Mouse (Mus musculus): ENCODE data around the gene Fam219a. TPM values are rescaled to one million over a fixed set of nuclear protein-coding genes. Genes with fewer than 3 reads are reported as not detected.

Fam219a gene
- total and polyA plus RNA-seq, 3 experiments = 13.4 to 15.8 (median 14.4) TPM

- H3K4me1 ChIP-seq (ENCODE audit: control insufficient read depth, insufficient read depth, low read length) = no peaks in the 10 kb centered on the region
- H3K27me3 ChIP-seq (ENCODE audit: control insufficient read depth, insufficient read depth, low read length) = peaks cover 10% of the 10 kb centered on the region
- no peaks in the 10 kb centered on the region for H3K36me3 ChIP-seq (ENCODE audit: control insufficient read depth, insufficient read depth, low read length)
- no peak overlapping the region for H3K27ac ChIP-seq
- H3K4me3 ChIP-seq = no peak overlapping the region
- DNase-seq = no peak
- no peaks in the 10 kb centered on the region for H3K79me2 ChIP-seq (replicated peaks; ENCODE audit: control insufficient read depth, insufficient read depth, low read length)
- TF ChIP-seq POLR2A (IDR thresholded peaks at IDR 0.05; ENCODE audit: insufficient read depth, low read depth, low read length) = no peak
- TF ChIP-seq EP300 (IDR thresholded peaks at IDR 0.05; ENCODE audit: insufficient read depth, low read depth, low read length) = no peak
- TF ChIP-seq CTCF (IDR thresholded peaks at IDR 0.05) = no peak
- WGBS = 81% methylated on average over 3 of the region's 3 CpGs
- no peak overlapping the region for H3K9ac ChIP-seq (ENCODE audit: low read depth, low read length)
- intact Hi-C loops (cut with DNase I) = no loop called here
Measured at GRCm38 (mm10) chr4:41493464-41494116, 75.7 kb downstream of the Fam219a start.

DNA sequence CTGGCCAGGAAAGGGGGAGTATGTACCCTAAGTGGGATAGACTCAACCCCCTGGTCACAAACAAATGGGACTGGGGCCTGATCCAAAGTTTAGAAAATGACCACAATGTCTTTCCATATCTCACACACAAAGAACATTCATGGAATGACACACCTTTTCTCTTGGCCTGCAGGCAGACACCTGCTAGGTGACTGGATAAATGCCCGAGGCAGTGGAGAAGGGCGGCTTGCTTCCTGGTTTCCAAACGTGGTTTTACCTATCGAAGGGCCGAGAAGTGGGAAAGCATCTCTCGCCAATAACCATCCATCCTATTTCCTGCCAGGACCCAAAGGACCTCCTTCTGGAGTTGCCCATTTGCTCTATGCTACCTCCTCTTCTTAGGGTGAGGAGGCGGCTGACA is 76.4 kb downstream of the Fam219a start:
- 80% methylated on average over 7 of the region's 7 CpGs for WGBS
- Histone ChIP-seq H3K9ac (ENCODE audit: low read depth, low read length) (no peak overlapping the region), H3K4me3 (no peak overlapping the region), H3K27ac (no peak overlapping the region), H3K36me3 (ENCODE audit: control insufficient read depth, insufficient read depth, low read length) (no peaks in the 10 kb centered on the region), H3K79me2 (replicated peaks; ENCODE audit: control insufficient read depth, insufficient read depth, low read length) (no peaks in the 10 kb centered on the region), H3K27me3 (ENCODE audit: control insufficient read depth, insufficient read depth, low read length) (peaks cover 6% of the 10 kb centered on the region), H3K4me1 (ENCODE audit: control insufficient read depth, insufficient read depth, low read length) (no peaks in the 10 kb centered on the region)
- intact Hi-C loops (cut with DNase I) = no loop called here
- TF ChIP-seq CTCF (IDR thresholded peaks at IDR 0.05) (no peak), EP300 (IDR thresholded peaks at IDR 0.05; ENCODE audit: insufficient read depth, low read depth, low read length) (no peak), POLR2A (IDR thresholded peaks at IDR 0.05; ENCODE audit: insufficient read depth, low read depth, low read length) (no peak)
- DNase-seq = no peak

DNA sequence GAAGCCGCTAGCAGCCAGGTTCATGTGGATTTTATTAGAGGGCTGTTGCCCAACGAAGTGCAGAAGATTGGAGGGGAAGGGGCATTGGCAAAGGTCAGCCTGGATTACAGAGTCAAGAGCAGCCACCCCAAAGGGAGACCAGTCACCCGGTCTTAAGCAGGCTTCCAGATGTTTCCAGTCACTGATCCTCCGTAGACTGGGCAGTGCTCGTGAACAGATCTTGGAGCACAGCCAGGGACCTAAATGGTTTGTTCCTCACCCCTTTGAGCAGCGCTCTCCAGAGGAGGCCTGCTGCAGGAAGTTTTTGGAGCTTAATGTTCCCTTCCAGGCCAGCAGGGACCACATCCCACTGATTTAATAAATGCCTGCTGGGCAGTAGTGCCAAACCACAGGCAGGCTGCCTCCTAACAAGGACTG is 87.7 kb downstream of the Fam219a start:
- 32% methylated on average over 6 of the region's 6 CpGs for WGBS
- TF ChIP-seq CTCF (IDR thresholded peaks at IDR 0.05) (no peak), EP300 (IDR thresholded peaks at IDR 0.05; ENCODE audit: insufficient read depth, low read depth, low read length) (peak; percentile 53; the same call in 1 of the 2 replicates), POLR2A (IDR thresholded peaks at IDR 0.05; ENCODE audit: insufficient read depth, low read depth, low read length) (no peak)
- no peaks in the 10 kb centered on the region for H3K79me2 ChIP-seq (replicated peaks; ENCODE audit: control insufficient read depth, insufficient read depth, low read length)
- H3K9ac ChIP-seq (ENCODE audit: low read depth, low read length) = no peak overlapping the region
- peaks cover 3% of the 10 kb centered on the region; the same call in 1 of the 2 replicates for H3K4me1 ChIP-seq (ENCODE audit: control insufficient read depth, insufficient read depth, low read length)
- intact Hi-C loops (cut with DNase I) = no loop called here
- no peaks in the 10 kb centered on the region for H3K27me3 ChIP-seq (ENCODE audit: control insufficient read depth, insufficient read depth, low read length)
- no peaks in the 10 kb centered on the region for H3K36me3 ChIP-seq (ENCODE audit: control insufficient read depth, insufficient read depth, low read length)
- no peak overlapping the region for H3K4me3 ChIP-seq
- H3K27ac ChIP-seq = peak overlapping the region; percentile 31
- DNase-seq = peak; percentile 64 to 82

DNA sequence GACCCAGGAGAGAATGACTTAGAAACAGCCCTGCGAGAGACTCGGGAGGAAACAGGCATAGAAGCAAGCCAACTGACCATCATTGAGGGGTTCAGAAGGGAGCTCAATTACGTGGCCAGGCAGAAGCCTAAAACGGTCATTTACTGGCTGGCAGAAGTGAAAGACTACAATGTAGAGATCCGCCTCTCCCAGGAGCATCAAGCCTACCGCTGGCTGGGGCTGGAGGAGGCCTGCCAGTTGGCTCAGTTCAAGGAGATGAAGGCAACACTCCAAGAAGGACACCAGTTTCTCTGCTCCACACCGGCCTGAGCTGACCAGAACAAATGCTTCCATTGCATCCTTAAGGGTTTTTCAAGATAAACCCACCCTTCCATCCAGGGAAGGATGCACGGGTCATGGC is 89.1 kb downstream of the Fam219a start:
- WGBS = 65% methylated on average over 8 of the region's 8 CpGs
- DNase-seq = peak; percentile 79 to 84
- Histone ChIP-seq H3K27me3 (ENCODE audit: control insufficient read depth, insufficient read depth, low read length) (no peaks in the 10 kb centered on the region), H3K79me2 (replicated peaks; ENCODE audit: control insufficient read depth, insufficient read depth, low read length) (no peaks in the 10 kb centered on the region), H3K27ac (peak overlapping the region; percentile 20), H3K4me1 (ENCODE audit: control insufficient read depth, insufficient read depth, low read length) (peaks cover 3% of the 10 kb centered on the region; the same call in 1 of the 2 replicates), H3K4me3 (no peak overlapping the region), H3K36me3 (ENCODE audit: control insufficient read depth, insufficient read depth, low read length) (no peaks in the 10 kb centered on the region), H3K9ac (ENCODE audit: low read depth, low read length) (no peak overlapping the region)
- TF ChIP-seq POLR2A (IDR thresholded peaks at IDR 0.05; ENCODE audit: insufficient read depth, low read depth, low read length) = no peak
- TF ChIP-seq EP300 (IDR thresholded peaks at IDR 0.05; ENCODE audit: insufficient read depth, low read depth, low read length) = no peak
- no peak for TF ChIP-seq CTCF (IDR thresholded peaks at IDR 0.05)
- intact Hi-C loops (cut with DNase I) = no loop called here

GRCm38 (mm10) chr4:41479456-41479804 is 89.9 kb downstream of the Fam219a start:
- H3K9ac ChIP-seq (ENCODE audit: low read depth, low read length) = no peak overlapping the region
- H3K36me3 ChIP-seq (ENCODE audit: control insufficient read depth, insufficient read depth, low read length) = no peaks in the 10 kb centered on the region
- H3K4me1 ChIP-seq (ENCODE audit: control insufficient read depth, insufficient read depth, low read length) = peaks cover 3% of the 10 kb centered on the region; the same call in 1 of the 2 replicates
- H3K4me3 ChIP-seq = no peak overlapping the region
- peak in 1 of 2 experiments; percentile 67 for DNase-seq
- TF ChIP-seq POLR2A (IDR thresholded peaks at IDR 0.05; ENCODE audit: insufficient read depth, low read depth, low read length) = no peak
- no peak for TF ChIP-seq EP300 (IDR thresholded peaks at IDR 0.05; ENCODE audit: insufficient read depth, low read depth, low read length)
- TF ChIP-seq CTCF (IDR thresholded peaks at IDR 0.05) = no peak
- no peak overlapping the region; the same call in 1 of the 2 replicates for H3K27ac ChIP-seq
- no peaks in the 10 kb centered on the region for H3K27me3 ChIP-seq (ENCODE audit: control insufficient read depth, insufficient read depth, low read length)
- no peaks in the 10 kb centered on the region for H3K79me2 ChIP-seq (replicated peaks; ENCODE audit: control insufficient read depth, insufficient read depth, low read length)
- intact Hi-C loops (cut with DNase I) = no loop called here
- 75% methylated on average over 1 of the region's 1 CpGs for WGBS

GRCm38 (mm10) chr4:41478751-41479455 is 90.4 kb downstream of the Fam219a start:
- peak; percentile 43 for TF ChIP-seq CTCF (IDR thresholded peaks at IDR 0.05)
- TF ChIP-seq EP300 (IDR thresholded peaks at IDR 0.05; ENCODE audit: insufficient read depth, low read depth, low read length) = no peak
- DNase-seq = peak in 1 of 2 experiments; percentile 44
- Histone ChIP-seq H3K79me2 (replicated peaks; ENCODE audit: control insufficient read depth, insufficient read depth, low read length) (no peaks in the 10 kb centered on the region), H3K4me1 (ENCODE audit: control insufficient read depth, insufficient read depth, low read length) (peaks cover 3% of the 10 kb centered on the region; the same call in 1 of the 2 replicates), H3K36me3 (ENCODE audit: control insufficient read depth, insufficient read depth, low read length) (no peaks in the 10 kb centered on the region), H3K4me3 (no peak overlapping the region), H3K27ac (no peak overlapping the region), H3K27me3 (ENCODE audit: control insufficient read depth, insufficient read depth, low read length) (no peaks in the 10 kb centered on the region), H3K9ac (ENCODE audit: low read depth, low read length) (no peak overlapping the region)
- WGBS = 66% methylated on average over 4 of the region's 4 CpGs
- intact Hi-C loops (cut with DNase I) = no loop called here
